Mouse (Mus musculus) lung, postnatal 4 days (tissue): Measurements from ENCODE around the gene Acot8.

Experiments
- DNase-seq, 2 experiments: peaks; one replicate each; pipeline ENCODE4 v3.0.0; 2021

Gene Acot8

GRCm38 (mm10) chr2:164804533-164805331 lies at the start of gene Acot8, which contains the start of gene Zswim3:
Gene Acot8, minus strand, starts transcription at chr2:164804882.
Gene Zswim3, plus strand, starts transcription at chr2:164805098.
- peak; percentile 98 to 99 for DNase-seq

GRCm38 (mm10) chr2:164850061-164850460 lies 45.4 kb upstream of the Acot8 start:
- no peak for DNase-seq

- no peak for DNase-seq
Observed at GRCm38 (mm10) chr2:164845782-164846181, 41.1 kb upstream of the Acot8 start.

- DNase-seq, result peak in 1 of 2 experiments; percentile 20
Observed at GRCm38 (mm10) chr2:164835164-164835563, 30.5 kb upstream of the Acot8 start.

GRCm38 (mm10) chr2:164834531-164834930 lies 29.8 kb upstream of the Acot8 start:
- DNase-seq, result peak in 1 of 2 experiments; percentile 26

GRCm38 (mm10) chr2:164833314-164833959 lies 28.8 kb upstream of the Acot8 start, which contains the start of gene Neurl2:
Gene Neurl2, minus strand, starts transcription at chr2:164833456.
- peak; percentile 92 to 93 for DNase-seq

GRCm38 (mm10) chr2:164832748-164833301 lies 28.1 kb upstream of the Acot8 start, which contains the start of gene Ctsa:
Gene Ctsa, plus strand, starts transcription at chr2:164832873.
- peak; percentile 87 for DNase-seq

- DNase-seq, result no peak
Observed at GRCm38 (mm10) chr2:164832032-164832747, 27.5 kb upstream of the Acot8 start.

GRCm38 (mm10) chr2:164831029-164831428 lies 26.3 kb upstream of the Acot8 start:
- no peak for DNase-seq

GRCm38 (mm10) chr2:164829090-164829489 lies 24.4 kb upstream of the Acot8 start:
- DNase-seq, result no peak

- no peak for DNase-seq
Observed at GRCm38 (mm10) chr2:164828437-164828836, 23.8 kb upstream of the Acot8 start, which contains the start of gene Spata25. Gene Spata25, minus strand, starts transcription at chr2:164828537.

- DNase-seq, result no peak
Observed at GRCm38 (mm10) chr2:164827146-164827850, 22.6 kb upstream of the Acot8 start.

GRCm38 (mm10) chr2:164825521-164825920 lies 20.8 kb upstream of the Acot8 start:
- DNase-seq, result no peak

GRCm38 (mm10) chr2:164823969-164824368 lies 19.3 kb upstream of the Acot8 start:
- no peak for DNase-seq

GRCm38 (mm10) chr2:164823181-164823585 lies 18.5 kb upstream of the Acot8 start:
- peak in 1 of 2 experiments; percentile 30 for DNase-seq

- DNase-seq, result peak; percentile 99 to 100
Observed at GRCm38 (mm10) chr2:164822636-164823165, 18.0 kb upstream of the Acot8 start, which contains the start of gene Zswim1. Gene Zswim1, plus strand, starts transcription at chr2:164822686.

- DNase-seq, result no peak
Observed at GRCm38 (mm10) chr2:164821060-164821459, 16.4 kb upstream of the Acot8 start.

- DNase-seq, result peak in 1 of 2 experiments; percentile 17
Observed at GRCm38 (mm10) chr2:164817703-164818102, 13.0 kb upstream of the Acot8 start.

- DNase-seq, result no peak
Observed at GRCm38 (mm10) chr2:164817206-164817605, 12.5 kb upstream of the Acot8 start.

GRCm38 (mm10) chr2:164815821-164816220 lies 11.1 kb upstream of the Acot8 start:
- no peak for DNase-seq

- no peak for DNase-seq
Observed at GRCm38 (mm10) chr2:164815348-164815747, 10.7 kb upstream of the Acot8 start.

- DNase-seq, result no peak
Observed at GRCm38 (mm10) chr2:164813557-164813956, 8.9 kb upstream of the Acot8 start.
